Mouse (Mus musculus): ENCODE data around the gene Olfr33. TPM values are rescaled to one million over a fixed set of nuclear protein-coding genes. Genes with fewer than 3 reads are reported as not detected.

The Olfr33 gene
- not detected in 2 replicates for total RNA-seq (2012; rRNA removed)
- polyA plus RNA-seq (2012; ENCODE audit: insufficient read depth in 1 of 2, insufficient read length in 2 of 2, low read depth in 1 of 2, low replicate concordance in 2 of 2, missing spikeins in 1 of 2), result not detected

GRCm38 (mm10) chr7:102718970-102719369 lies at the start of gene Olfr33:
Gene Olfr33, minus strand, starts transcription at chr7:102719070.
- no peak within 1 kb of the TSS for H3K4me3 ChIP-seq (ENCODE audit: control insufficient read depth in 1 of 2, insufficient read depth in 1 of 2, low read depth in 2 of 2, low read length in 2 of 2)
- no peak within 1 kb of the TSS for H3K9ac ChIP-seq (ENCODE audit: control insufficient read depth, low read depth, low read length, poor library complexity, severe bottlenecking)
- H3K27ac ChIP-seq (ENCODE audit: control insufficient read depth, low read depth, low read length), result no peak within 1 kb of the TSS
- no peak for DNase-seq (ENCODE audit: low read depth, low spot score)
- no peaks in the 10 kb centered on the region for H3K9me3 ChIP-seq (replicated peaks; ENCODE audit: insufficient read depth, low read length)
- no peaks in the 10 kb centered on the region for H3K4me1 ChIP-seq (ENCODE audit: control insufficient read depth in 1 of 2, insufficient read depth in 2 of 2, low read length in 2 of 2)
- H3K79me2 ChIP-seq (ENCODE audit: control insufficient read depth, insufficient read depth, low read length, poor library complexity), result no peaks in the 10 kb centered on the region
- no peak for TF ChIP-seq MEF2A (IDR thresholded peaks at IDR 0.05; ENCODE audit: extremely low read depth, insufficient replicate concordance, low read depth, low read length, poor library complexity, severe bottlenecking)
- no peak for TF ChIP-seq E2F4 (IDR thresholded peaks at IDR 0.05; ENCODE audit: borderline replicate concordance, low read depth, low read length)
- TF ChIP-seq USF2 (IDR thresholded peaks at IDR 0.05; ENCODE audit: borderline replicate concordance in 1 of 2, insufficient read depth in 1 of 2, low read depth in 1 of 2, low read length in 2 of 2), result no peak
- H3K36me3 ChIP-seq (ENCODE audit: control insufficient read depth in 1 of 2, insufficient read depth in 2 of 2, low read length in 2 of 2), result no peaks in the 10 kb centered on the region
- no peaks in the 10 kb centered on the region for H3K27me3 ChIP-seq (ENCODE audit: control insufficient read depth in 1 of 2, insufficient read depth in 2 of 2, low read length in 2 of 2)

GRCm38 (mm10) chr7:102759266-102759665 lies 40.4 kb upstream of the Olfr33 start, which contains the start of the genes Olfr560 and Olfr78:
Gene Olfr560, minus strand, starts transcription at chr7:102759366.
Gene Olfr78, minus strand, starts transcription at chr7:102759471.
- H3K4me1 ChIP-seq (ENCODE audit: control insufficient read depth in 1 of 2, insufficient read depth in 2 of 2, low read length in 2 of 2), result no peaks in the 10 kb centered on the region
- TF ChIP-seq POLR2A (IDR thresholded peaks at IDR 0.05; ENCODE audit: control insufficient read depth in 1 of 2, insufficient read depth in 1 of 2, low read depth in 1 of 2, low read length in 2 of 2, poor library complexity in 1 of 2) (no peak), ETS1 (IDR thresholded peaks at IDR 0.05; ENCODE audit: low read depth, low read length) (no peak), GABPA (IDR thresholded peaks at IDR 0.05; ENCODE audit: low read depth, low read length) (no peak), MAFK (IDR thresholded peaks at IDR 0.05; ENCODE audit: borderline replicate concordance, low read depth, low read length) (no peak), GATA1 (IDR thresholded peaks at IDR 0.05; ENCODE audit: low read depth, low read length) (no peak), MEF2A (IDR thresholded peaks at IDR 0.05; ENCODE audit: extremely low read depth, insufficient replicate concordance, low read depth, low read length, poor library complexity, severe bottlenecking) (no peak), SIN3A (IDR thresholded peaks at IDR 0.05; ENCODE audit: low read length) (no peak), ZNF384 (IDR thresholded peaks at IDR 0.05; ENCODE audit: low read depth, low read length) (no peak), POLR2AphosphoS2 (IDR thresholded peaks at IDR 0.05; ENCODE audit: low read length) (no peak), CTCF (IDR thresholded peaks at IDR 0.05 in 2 of 3, conservative IDR thresholded peaks at IDR 0.05 in 1 of 3; ENCODE audit: control insufficient read depth in 1 of 3, insufficient read depth in 1 of 3, low read depth in 2 of 3, low read length in 3 of 3, poor library complexity in 1 of 3, severe bottlenecking in 1 of 3) (no peak), MXI1 (IDR thresholded peaks at IDR 0.05; ENCODE audit: low read depth, low read length) (no peak), NELFE (IDR thresholded peaks at IDR 0.05; ENCODE audit: low read depth, low read length) (no peak), ZMIZ1 (IDR thresholded peaks at IDR 0.05; ENCODE audit: low read depth, low read length) (no peak), MYB (IDR thresholded peaks at IDR 0.05; ENCODE audit: low read depth, low read length) (no peak), KAT2A (conservative IDR thresholded peaks at IDR 0.05; ENCODE audit: low read depth, low read length) (no peak)
- no peak for DNase-seq (ENCODE audit: low read depth, low spot score)
- no peak within 1 kb of the TSS for H3K4me3 ChIP-seq (ENCODE audit: control insufficient read depth in 1 of 2, insufficient read depth in 1 of 2, low read depth in 2 of 2, low read length in 2 of 2)
- no peaks in the 10 kb centered on the region for H3K36me3 ChIP-seq (ENCODE audit: control insufficient read depth in 1 of 2, insufficient read depth in 2 of 2, low read length in 2 of 2)
- no peak within 1 kb of the TSS for H3K27ac ChIP-seq (ENCODE audit: control insufficient read depth, low read depth, low read length)
- no peaks in the 10 kb centered on the region for H3K27me3 ChIP-seq (ENCODE audit: control insufficient read depth in 1 of 2, insufficient read depth in 2 of 2, low read length in 2 of 2)
- H3K9me3 ChIP-seq (replicated peaks; ENCODE audit: insufficient read depth, low read length), result no peaks in the 10 kb centered on the region
- no peak within 1 kb of the TSS for H3K9ac ChIP-seq (ENCODE audit: control insufficient read depth, low read depth, low read length, poor library complexity, severe bottlenecking)
- no peaks in the 10 kb centered on the region for H3K79me2 ChIP-seq (ENCODE audit: control insufficient read depth, insufficient read depth, low read length, poor library complexity)
